Mouse (Mus musculus) layer of hippocampus, adult 11-12 months (tissue): ENCODE data around the gene Sympk.

Experiments
- DNase-seq: peaks from one replicate; pipeline ENCODE4 v3.0.0; 2022; ENCODE audit warnings: low spot score

Gene Sympk

GRCm38 (mm10) chr7:19024096-19024506, at the start of gene Sympk:
Sympk (plus strand) TSS chr7:19024377.
- peak; percentile 94 for DNase-seq

GRCm38 (mm10) chr7:18978381-18978780, 45.8 kb upstream of the Sympk start:
- DNase-seq, result peak; percentile 63

GRCm38 (mm10) chr7:18986503-18986902, 37.7 kb upstream of the Sympk start:
- DNase-seq, result no peak

- DNase-seq, result no peak
Measured at GRCm38 (mm10) chr7:18987100-18987499, 37.1 kb upstream of the Sympk start, which contains the start of gene Nanos2. Nanos2 (plus strand) TSS chr7:18987400.

GRCm38 (mm10) chr7:18987747-18988146, 36.4 kb upstream of the Sympk start:
- no peak for DNase-seq

- DNase-seq, result no peak
Measured at GRCm38 (mm10) chr7:18988780-18989179, 35.4 kb upstream of the Sympk start.

GRCm38 (mm10) chr7:18989995-18990394, 34.2 kb upstream of the Sympk start:
- DNase-seq, result peak; percentile 36

- peak; percentile 100 for DNase-seq
Measured at GRCm38 (mm10) chr7:18990601-18991295, 33.4 kb upstream of the Sympk start, which contains the start of gene Mypop. Mypop (plus strand) TSS chr7:18991245.

GRCm38 (mm10) chr7:18991660-18992293, 32.4 kb upstream of the Sympk start:
- DNase-seq, result peak; percentile 44

- DNase-seq, result peak; percentile 44
Measured at GRCm38 (mm10) chr7:18992294-18992675, 31.9 kb upstream of the Sympk start.

- no peak for DNase-seq
Measured at GRCm38 (mm10) chr7:18993036-18993435, 31.1 kb upstream of the Sympk start.

- no peak for DNase-seq
Measured at GRCm38 (mm10) chr7:18998835-18999234, 25.3 kb upstream of the Sympk start.

- DNase-seq, result no peak
Measured at GRCm38 (mm10) chr7:19000421-19000820, 23.8 kb upstream of the Sympk start.

GRCm38 (mm10) chr7:19001066-19001806, 22.9 kb upstream of the Sympk start:
- DNase-seq, result peak; percentile 57

GRCm38 (mm10) chr7:19001807-19002085, 22.4 kb upstream of the Sympk start:
- no peak for DNase-seq

- DNase-seq, result no peak
Measured at GRCm38 (mm10) chr7:19002115-19002514, 22.1 kb upstream of the Sympk start.

GRCm38 (mm10) chr7:19002848-19003498, 21.2 kb upstream of the Sympk start:
- peak; percentile 84 for DNase-seq

GRCm38 (mm10) chr7:19003902-19004630, 20.1 kb upstream of the Sympk start, which contains the start of gene Irf2bp1:
Irf2bp1 (plus strand) TSS chr7:19004044.
- DNase-seq, result peak; percentile 94

GRCm38 (mm10) chr7:19004631-19005079, 19.5 kb upstream of the Sympk start:
- no peak for DNase-seq

- no peak for DNase-seq
Measured at GRCm38 (mm10) chr7:19005417-19006121, 18.6 kb upstream of the Sympk start.

GRCm38 (mm10) chr7:19006476-19006875, 17.7 kb upstream of the Sympk start:
- DNase-seq, result peak; percentile 92
